Mouse (Mus musculus): ENCODE data around the gene Zmiz1.

DNA sequence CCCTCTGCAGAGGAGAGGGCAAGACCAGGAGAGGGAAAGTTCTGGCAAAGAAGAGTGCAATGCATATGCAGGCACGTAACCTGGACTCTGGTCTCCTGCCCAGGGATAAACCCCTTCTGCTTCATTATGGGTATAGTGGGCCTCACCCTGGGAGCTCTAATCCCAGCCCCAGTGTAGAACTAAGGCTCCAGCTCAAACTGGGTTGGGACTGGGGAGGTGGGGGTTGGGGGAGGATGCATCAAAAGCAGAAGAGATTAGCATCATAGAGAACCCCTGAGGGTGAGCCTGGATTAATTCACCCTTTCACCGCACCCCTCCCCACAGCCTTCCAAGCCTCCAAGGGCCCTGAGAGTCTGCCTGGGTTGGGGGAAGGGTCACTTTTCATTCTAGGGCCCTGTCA, 10.5 kb upstream of the Zmiz1 start:
- TF ChIP-seq CTCF (IDR thresholded peaks at IDR 0.05; ENCODE audit: control insufficient read depth, insufficient read depth, insufficient read length) (no peak), MYOG (IDR thresholded peaks at IDR 0.05; ENCODE audit: control insufficient read depth, extremely low read depth, insufficient read length) (no peak), USF1 (IDR thresholded peaks at IDR 0.05; ENCODE audit: low read depth) (no peak), MYOD1 (IDR thresholded peaks at IDR 0.05; ENCODE audit: control insufficient read depth, insufficient read length, low read depth) (no peak), MAX (IDR thresholded peaks at IDR 0.05) (no peak)

Measured in C2C12 (cell line).